8 mouse cellular contexts compared by ENCODE assay signal in the genomic region with DNA sequence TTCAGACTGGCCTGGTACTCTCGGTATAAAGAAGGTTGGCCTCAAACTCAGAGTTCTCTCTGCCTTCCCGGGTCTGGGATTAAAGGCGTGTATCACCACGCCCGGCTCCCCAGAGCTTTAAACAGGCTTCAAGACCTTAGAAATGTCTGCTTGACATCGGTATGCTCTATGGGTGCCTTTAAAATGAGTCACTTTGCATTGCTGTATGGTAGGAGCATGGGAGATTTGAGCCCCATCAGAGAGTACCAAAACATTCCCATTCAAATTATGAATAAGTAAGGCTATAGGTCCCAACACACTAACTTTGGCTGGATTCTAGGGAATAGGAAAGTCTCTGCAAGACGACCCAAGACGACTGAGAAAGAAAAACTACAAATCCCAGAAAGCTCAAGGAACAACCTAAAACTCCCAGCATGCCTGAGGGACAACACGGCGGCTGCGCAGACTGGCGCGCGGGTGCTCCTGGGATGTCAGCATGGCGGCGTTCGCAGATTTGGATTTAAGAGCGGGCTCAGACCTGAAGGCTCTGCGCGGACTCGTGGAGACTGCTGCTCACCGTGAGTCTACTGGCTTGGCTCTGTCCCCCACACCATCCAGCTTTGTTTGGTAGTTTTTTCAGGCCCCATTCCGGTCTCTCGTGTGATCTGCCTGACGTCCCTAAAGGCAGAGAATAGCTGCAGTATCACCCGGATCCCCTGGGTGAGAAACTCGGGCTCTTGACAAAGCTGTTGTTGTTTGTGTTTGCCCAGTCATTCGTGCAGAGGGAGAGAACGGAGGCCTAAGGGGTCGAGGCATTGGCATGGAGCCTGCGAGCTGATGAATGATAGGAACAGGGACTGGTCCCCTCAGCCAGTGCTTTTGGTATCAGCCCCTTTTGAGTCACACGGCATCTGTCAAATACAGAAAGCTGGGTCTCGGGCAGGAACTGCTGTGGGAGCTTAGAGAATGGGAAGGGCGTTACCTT. TPM values are rescaled to one million over a fixed set of nuclear protein-coding genes. Genes with fewer than 3 reads are reported as not detected.
A peak's percentile ranks its signal among the peaks of the same experiment; 100 is the strongest.
DNase-seq lines count a peak whose midpoint lies in the region; ATAC-seq and TF ChIP-seq lines count a peak whose summit lies in the region.

A gene (plus strand): TSS at position 455 of the 964 bp plus-strand sequence.

- H3K4me1 ChIP-seq in embryonic facial prominence, embryonic 13.5 days: peaks cover 10% of the 10 kb centered on the region
- peaks cover 3% of the 10 kb centered on the region; the same call in 1 of the 2 replicates for H3K4me1 ChIP-seq in kidney, adult 2 months (ENCODE audit: control insufficient read depth, insufficient read depth, low read length)
- peaks cover 8% of the 10 kb centered on the region for H3K4me1 ChIP-seq in limb, embryonic 12.5 days (replicated peaks)
- peaks cover 12% of the 10 kb centered on the region for H3K4me1 ChIP-seq in midbrain, embryonic 15.5 days
- peaks cover 4% of the 10 kb centered on the region; the same call in 1 of the 2 replicates for H3K4me1 ChIP-seq in spleen, adult 2 months (ENCODE audit: control insufficient read depth, insufficient read depth, insufficient read length)

- no peaks in the 10 kb centered on the region for H3K9me3 ChIP-seq in embryonic facial prominence, embryonic 13.5 days
- H3K9me3 ChIP-seq in limb, embryonic 12.5 days: no peaks in the 10 kb centered on the region
- no peaks in the 10 kb centered on the region for H3K9me3 ChIP-seq in midbrain, embryonic 15.5 days

- peaks cover 6% of the 10 kb centered on the region; the same call in 1 of the 2 replicates for H3K27me3 ChIP-seq in embryonic facial prominence, embryonic 13.5 days
- no peaks in the 10 kb centered on the region for H3K27me3 ChIP-seq in kidney, adult 2 months (replicated peaks; ENCODE audit: control insufficient read depth, insufficient read depth, low read length)
- no peaks in the 10 kb centered on the region for H3K27me3 ChIP-seq in limb, embryonic 12.5 days
- H3K27me3 ChIP-seq in midbrain, embryonic 15.5 days (replicated peaks): no peaks in the 10 kb centered on the region
- H3K27me3 ChIP-seq in spleen, adult 2 months (ENCODE audit: control insufficient read depth, insufficient read depth, low read length): no peaks in the 10 kb centered on the region

- peak; percentile 92 for ATAC-seq in embryonic facial prominence, embryonic 13.5 days (ENCODE audit: insufficient number of reproducible peaks, insufficient read depth, low FRiP score, low TSS enrichment, low read depth)
- peak; percentile 94 for ATAC-seq in limb, embryonic 12.5 days (ENCODE audit: insufficient number of reproducible peaks, insufficient read depth, low FRiP score, low TSS enrichment, low read depth)
- peak; percentile 98 for ATAC-seq in midbrain, embryonic 15.5 days (replicated peaks)

- peak within 1 kb of the TSS; percentile 80 for H3K4me2 ChIP-seq in embryonic facial prominence, embryonic 13.5 days
- H3K4me2 ChIP-seq in limb, embryonic 12.5 days: peak within 1 kb of the TSS; percentile 80
- peak within 1 kb of the TSS; percentile 76 for H3K4me2 ChIP-seq in midbrain, embryonic 15.5 days

- peak within 1 kb of the TSS; percentile 87 for H3K9ac ChIP-seq in embryonic facial prominence, embryonic 13.5 days
- peak within 1 kb of the TSS; percentile 75 for H3K9ac ChIP-seq in limb, embryonic 12.5 days (replicated peaks)
- H3K9ac ChIP-seq in midbrain, embryonic 15.5 days: peak within 1 kb of the TSS; percentile 62

- TF ChIP-seq POLR2A in kidney, adult 2 months (IDR thresholded peaks at IDR 0.05; ENCODE audit: low read depth, low read length): no peak
- 0 out of 2 replicates have a peak, but pooled peaks have one; percentile 24 for TF ChIP-seq POLR2A in spleen, adult 2 months (IDR thresholded peaks at IDR 0.05; ENCODE audit: low read depth, low read length)

- peak within 1 kb of the TSS; percentile 81 for H3K4me3 ChIP-seq in embryonic facial prominence, embryonic 13.5 days
- peak within 1 kb of the TSS; percentile 83 for H3K4me3 ChIP-seq in kidney, adult 2 months (ENCODE audit: insufficient read depth, low read depth, low read length)
- H3K4me3 ChIP-seq in limb, embryonic 12.5 days (replicated peaks): peak within 1 kb of the TSS; percentile 81
- H3K4me3 ChIP-seq in midbrain, embryonic 15.5 days: peak within 1 kb of the TSS; percentile 55
- H3K4me3 ChIP-seq in spleen, adult 2 months (ENCODE audit: extremely low read depth, insufficient read depth, insufficient read length): peak within 1 kb of the TSS; percentile 85

- 3% methylated on average over 34 of the region's 34 CpGs for WGBS in embryonic facial prominence, embryonic 13.5 days
- 2% methylated on average over 34 of the region's 34 CpGs for WGBS in kidney, adult 2 months
- 2% methylated on average over 34 of the region's 34 CpGs for WGBS in limb, embryonic 12.5 days
- WGBS in midbrain, embryonic 15.5 days: 2% methylated on average over 34 of the region's 34 CpGs
- WGBS in spleen, adult 2 months: 2% methylated on average over 34 of the region's 34 CpGs

- peak; percentile 93 for DNase-seq in 3134 (ENCODE audit: extremely low read depth, insufficient read length, low spot score)
- peak; percentile 88 to 91 for DNase-seq in adrenal gland, postnatal 36 days
- peak; percentile 89 to 91 for DNase-seq in heart, adult 18-20 months
- peak; percentile 93 for DNase-seq in kidney, adult 2 months
- DNase-seq in spleen, adult 2 months (ENCODE audit: low read depth in 1 of 2, low spot score in 2 of 2): peak; percentile 69 to 81

- no peak for TF ChIP-seq CTCF in kidney, adult 2 months (conservative IDR thresholded peaks at IDR 0.05; ENCODE audit: insufficient read depth, insufficient read length, low read depth, low read length)
- TF ChIP-seq CTCF in spleen, adult 2 months (IDR thresholded peaks at IDR 0.05; ENCODE audit: extremely low read depth, insufficient read depth, insufficient read length, insufficient replicate concordance): no peak

- peaks cover 8% of the 10 kb centered on the region for H3K36me3 ChIP-seq in embryonic facial prominence, embryonic 13.5 days
- no peaks in the 10 kb centered on the region for H3K36me3 ChIP-seq in kidney, adult 2 months (ENCODE audit: control insufficient read depth, insufficient read depth, low read length)
- peaks cover 13% of the 10 kb centered on the region for H3K36me3 ChIP-seq in limb, embryonic 12.5 days
- peaks cover 9% of the 10 kb centered on the region; the same call in 1 of the 2 replicates for H3K36me3 ChIP-seq in midbrain, embryonic 15.5 days (replicated peaks)
- H3K36me3 ChIP-seq in spleen, adult 2 months (ENCODE audit: control insufficient read depth, insufficient read depth, low read length): peaks cover 4% of the 10 kb centered on the region; the same call in 1 of the 2 replicates

- peak within 1 kb of the TSS; percentile 71 for H3K27ac ChIP-seq in embryonic facial prominence, embryonic 13.5 days
- H3K27ac ChIP-seq in kidney, adult 2 months (ENCODE audit: insufficient read depth, low read depth, low read length): no peak within 1 kb of the TSS
- peak within 1 kb of the TSS; percentile 50; the same call in 1 of the 2 replicates for H3K27ac ChIP-seq in limb, embryonic 12.5 days
- peak within 1 kb of the TSS; percentile 17; the same call in 1 of the 2 replicates for H3K27ac ChIP-seq in midbrain, embryonic 15.5 days
- no peak within 1 kb of the TSS for H3K27ac ChIP-seq in spleen, adult 2 months (ENCODE audit: insufficient read depth, low read length)

RNA-seq across cellular contexts. Expression of the gene that starts here (rescaled TPM):
- total RNA-seq in adrenal gland, postnatal 36 days (2021): 10 to 100 TPM; 13.8 to 17.0 TPM
- 71.7 and 73.2 TPM in 2 replicates for polyA plus RNA-seq in embryonic facial prominence, embryonic 13.5 days (2015; fragmentation: Nextera tagmentation; extraction: Ambion mirVana)
- total RNA-seq in heart, adult 18-20 months (2021): 10 to 100 TPM; 16.2 to 17.3 TPM
- 3.6 and 3.8 TPM in 2 replicates for polyA plus RNA-seq in kidney, adult 2 months (2012; rRNA removed)
- 81.4 and 89.2 TPM in 2 replicates for polyA plus RNA-seq in limb, embryonic 12.5 days (2016; fragmentation: Nextera tagmentation; extraction: Ambion mirVana)
- 60.3 and 64.4 TPM in 2 replicates for polyA plus RNA-seq in midbrain, embryonic 15.5 days (2015; fragmentation: Nextera tagmentation; extraction: Ambion mirVana)
- 1.4 TPM in 2 replicates for polyA plus RNA-seq in spleen, adult 2 months (2012; rRNA removed)

Comparison
In these comparisons a context has a peak if more than half of its experiments do, and no peak if none do; other contexts are left out.
1. RNA of the gene that starts here (polyA plus RNA-seq): 81.4 to 89.2 TPM in limb, embryonic 12.5 days, 71.7 to 73.2 TPM in embryonic facial prominence, embryonic 13.5 days and 60.3 to 64.4 TPM in midbrain, embryonic 15.5 days; 3.6 to 3.8 TPM in kidney, adult 2 months and 1.4 TPM in spleen, adult 2 months; every median in the first group is over 10 times any median in the second.
2. H3K27ac ChIP-seq: peak in embryonic facial prominence, embryonic 13.5 days (single experiment), limb, embryonic 12.5 days (single experiment) and midbrain, embryonic 15.5 days (single experiment); none in kidney, adult 2 months (single experiment) and spleen, adult 2 months (single experiment).
3. Peak in every context shown above with its lines, with median percentiles within 50 percentile points of each other: DNase-seq, ATAC-seq, H3K4me2 ChIP-seq, H3K4me3 ChIP-seq and H3K9ac ChIP-seq.